Mouse (Mus musculus) MEL (cell line): ENCODE data around the gene Ggnbp2. TPM values are rescaled to one million over a fixed set of nuclear protein-coding genes. Genes with fewer than 3 reads are reported as not detected.
A peak's percentile ranks its signal among the peaks of the same experiment; 100 is the strongest.

Experiments
- DNase-seq: peaks from one replicate; pipeline ENCODE4 v3.0.0; 2011; ENCODE audit warnings: low read depth, low spot score
- H3K27ac ChIP-seq: 2 replicates; pipeline ENCODE4 v1.5.1; 2012; ENCODE audit warnings: low read depth, mild to moderate bottlenecking, control low read depth, low read length, moderate library complexity; ENCODE audit not compliant: control insufficient read depth
- H3K27me3 ChIP-seq, 2 experiments: fragments of 150-350 bp in 1 of 2; sonication (generic) in 1 of 2; 2 replicates each; pipeline ENCODE4 v1.6.1; 2012; ENCODE audit warnings: low read length in 2 of 2, mild to moderate bottlenecking in 2 of 2, improper control_type of control experiment in 1 of 2, moderate library complexity in 1 of 2; ENCODE audit not compliant: insufficient read depth in 2 of 2, control insufficient read depth in 1 of 2
- H3K36me3 ChIP-seq, 2 experiments: 2 replicates each; pipeline ENCODE4 v1.6.1; 2012 to 2014; ENCODE audit warnings: low read length in 2 of 2, improper control_type of control experiment in 1 of 2, inconsistent platforms in 1 of 2, mild to moderate bottlenecking in 1 of 2; ENCODE audit not compliant: insufficient read depth in 2 of 2, control insufficient read depth in 1 of 2
- H3K4me1 ChIP-seq, 2 experiments: fragments of 150-350 bp in 1 of 2; sonication (generic) in 1 of 2; 2 replicates each; pipeline ENCODE4 v1.6.1; 2012; ENCODE audit warnings: low read length in 2 of 2, improper control_type of control experiment in 1 of 2, mild to moderate bottlenecking in 1 of 2; ENCODE audit not compliant: insufficient read depth in 2 of 2, control insufficient read depth in 1 of 2
- H3K4me3 ChIP-seq, 2 experiments: fragments of 150-350 bp in 1 of 2; sonication (generic) in 1 of 2; 2 replicates each; pipeline ENCODE4 v1.5.1; 2012; ENCODE audit warnings: low read depth in 2 of 2, low read length in 2 of 2, mild to moderate bottlenecking in 2 of 2, moderate library complexity in 2 of 2, control low read depth in 1 of 2, improper control_type of control experiment in 1 of 2; ENCODE audit not compliant: control insufficient read depth in 1 of 2, insufficient read depth in 1 of 2
- H3K79me2 ChIP-seq: 2 replicates; pipeline ENCODE4 v1.6.1; 2012; ENCODE audit warnings: mild to moderate bottlenecking, low read length, moderate library complexity; ENCODE audit not compliant: control insufficient read depth, poor library complexity, insufficient read depth
- H3K9ac ChIP-seq: 2 replicates; pipeline ENCODE4 v1.6.1; 2012; ENCODE audit warnings: low read depth, mild to moderate bottlenecking, control low read depth, low read length, moderate library complexity; ENCODE audit not compliant: control insufficient read depth, poor library complexity, severe bottlenecking
- H3K9me3 ChIP-seq: fragments of 150-350 bp; sonication (generic); replicated peaks from 2 replicates; pipeline ENCODE4 v1.6.1; 2012; ENCODE audit warnings: mild to moderate bottlenecking, low read length, improper control_type of control experiment, moderate library complexity; ENCODE audit not compliant: insufficient read depth
- BHLHE40 ChIP-seq: IDR thresholded peaks from 2 replicates; pipeline ENCODE4 v1.6.1; 2012; ENCODE audit warnings: low read depth, mild to moderate bottlenecking, inconsistent platforms, low read length, improper control_type of control experiment, borderline replicate concordance
- CHD1 ChIP-seq: IDR thresholded peaks from 2 replicates; pipeline ENCODE4 v1.6.1; 2012; ENCODE audit warnings: low read depth, mild to moderate bottlenecking, inconsistent platforms, low read length, improper control_type of control experiment
- CHD2 ChIP-seq: IDR thresholded peaks from 2 replicates; pipeline ENCODE4 v1.6.1; 2011; ENCODE audit warnings: low read length, improper control_type of control experiment
- CTCF ChIP-seq, 3 experiments: IDR thresholded peaks in 2 of 3; conservative IDR thresholded peaks in 1 of 3; 2 replicates each; pipeline ENCODE4 v1.5.1; 2011 to 2012; ENCODE audit warnings: low read length in 3 of 3, low read depth in 2 of 3, mild to moderate bottlenecking in 2 of 3, improper control_type of control experiment in 1 of 3, inconsistent platforms in 1 of 3, mixed read lengths in 1 of 3, moderate library complexity in 1 of 3; ENCODE audit not compliant: control insufficient read depth in 1 of 3, insufficient read depth in 1 of 3, poor library complexity in 1 of 3, severe bottlenecking in 1 of 3
- E2F4 ChIP-seq: IDR thresholded peaks from 2 replicates; pipeline ENCODE4 v1.6.1; 2011; ENCODE audit warnings: low read depth, low read length, improper control_type of control experiment, borderline replicate concordance
- ELF1 ChIP-seq: IDR thresholded peaks from 2 replicates; pipeline ENCODE4 v1.6.1; 2014; ENCODE audit warnings: low read depth, mild to moderate bottlenecking, inconsistent platforms, low read length, improper control_type of control experiment, moderate library complexity
- ETS1 ChIP-seq: IDR thresholded peaks from 2 replicates; pipeline ENCODE4 v1.6.1; 2012; ENCODE audit warnings: low read depth, mild to moderate bottlenecking, inconsistent platforms, low read length, improper control_type of control experiment, moderate library complexity
- GABPA ChIP-seq: IDR thresholded peaks from 2 replicates; pipeline ENCODE4 v1.6.1; 2012; ENCODE audit warnings: low read depth, mild to moderate bottlenecking, inconsistent platforms, low read length, improper control_type of control experiment, moderate library complexity
- GATA1 ChIP-seq: IDR thresholded peaks from 2 replicates; pipeline ENCODE4 v1.6.1; 2011; ENCODE audit warnings: low read depth, low read length, improper control_type of control experiment
- HCFC1 ChIP-seq: IDR thresholded peaks from 2 replicates; pipeline ENCODE4 v1.6.1; 2012; ENCODE audit warnings: low read depth, mild to moderate bottlenecking, inconsistent platforms, low read length, improper control_type of control experiment, moderate library complexity
- JUND ChIP-seq: IDR thresholded peaks from 2 replicates; pipeline ENCODE4 v1.6.1; 2011; ENCODE audit warnings: low read depth, mild to moderate bottlenecking, improper control_type of control experiment, low read length
- KAT2A ChIP-seq: conservative IDR thresholded peaks from 2 replicates; pipeline ENCODE4 v1.6.1; 2012; ENCODE audit warnings: low read depth, low read length, improper control_type of control experiment, inconsistent platforms
- MAFK ChIP-seq: IDR thresholded peaks from 2 replicates; pipeline ENCODE4 v1.6.1; 2011; ENCODE audit warnings: low read depth, mild to moderate bottlenecking, low read length, improper control_type of control experiment, borderline replicate concordance
- MAX ChIP-seq: IDR thresholded peaks from 2 replicates; pipeline ENCODE4 v1.6.1; 2011; ENCODE audit warnings: low read length, improper control_type of control experiment
- MAZ ChIP-seq: IDR thresholded peaks from 2 replicates; pipeline ENCODE4 v1.6.1; 2012; ENCODE audit warnings: low read depth, mild to moderate bottlenecking, inconsistent platforms, low read length, improper control_type of control experiment
- MEF2A ChIP-seq: IDR thresholded peaks from 2 replicates; pipeline ENCODE4 v1.6.1; 2014; ENCODE audit warnings: low read depth, mild to moderate bottlenecking, inconsistent platforms, low read length, improper control_type of control experiment; ENCODE audit not compliant: poor library complexity, insufficient replicate concordance, severe bottlenecking; ENCODE audit errors: extremely low read depth
- MXI1 ChIP-seq: IDR thresholded peaks from 2 replicates; pipeline ENCODE4 v1.6.1; 2011; ENCODE audit warnings: mild to moderate bottlenecking, low read depth, low read length, improper control_type of control experiment
- MYC ChIP-seq: IDR thresholded peaks from 2 replicates; pipeline ENCODE4 v1.6.1; 2011; ENCODE audit warnings: low read depth, mild to moderate bottlenecking, low read length, improper control_type of control experiment, moderate library complexity
- NELFE ChIP-seq: IDR thresholded peaks from 2 replicates; pipeline ENCODE4 v1.6.1; 2011; ENCODE audit warnings: low read depth, low read length, improper control_type of control experiment
- NRF1 ChIP-seq: IDR thresholded peaks from 2 replicates; pipeline ENCODE4 v1.6.1; 2014; ENCODE audit warnings: low read depth, mild to moderate bottlenecking, inconsistent platforms, low read length, improper control_type of control experiment, moderate library complexity; ENCODE audit not compliant: poor library complexity, insufficient read depth, severe bottlenecking
- POLR2A ChIP-seq, 2 experiments: IDR thresholded peaks; 2 replicates each; pipeline ENCODE4 v1.6.1; 2011 to 2012; ENCODE audit warnings: low read length in 2 of 2, mild to moderate bottlenecking in 2 of 2, control low read depth in 1 of 2, improper control_type of control experiment in 1 of 2, low read depth in 1 of 2, moderate library complexity in 1 of 2; ENCODE audit not compliant: control insufficient read depth in 1 of 2, insufficient read depth in 1 of 2, poor library complexity in 1 of 2
- POLR2AphosphoS5 ChIP-seq: IDR thresholded peaks from 2 replicates; pipeline ENCODE4 v1.6.1; 2012; ENCODE audit warnings: low read depth, borderline replicate concordance, mild to moderate bottlenecking, inconsistent platforms, low read length, moderate library complexity, mixed read lengths
- RAD21 ChIP-seq: IDR thresholded peaks from 2 replicates; pipeline ENCODE4 v1.6.1; 2011; ENCODE audit warnings: mild to moderate bottlenecking, low read depth, low read length, improper control_type of control experiment
- RCOR1 ChIP-seq: IDR thresholded peaks from 2 replicates; pipeline ENCODE4 v1.6.1; 2012; ENCODE audit warnings: low read depth, mild to moderate bottlenecking, inconsistent platforms, low read length, improper control_type of control experiment
- SIN3A ChIP-seq: IDR thresholded peaks from 2 replicates; pipeline ENCODE4 v1.6.1; 2012; ENCODE audit warnings: low read length, improper control_type of control experiment, inconsistent platforms
- SMC3 ChIP-seq: IDR thresholded peaks from 2 replicates; pipeline ENCODE4 v1.6.1; 2011; ENCODE audit warnings: low read depth, low read length, improper control_type of control experiment
- TAL1 ChIP-seq: IDR thresholded peaks from 2 replicates; pipeline ENCODE4 v1.6.1; 2012; ENCODE audit warnings: mild to moderate bottlenecking, inconsistent platforms, low read length, moderate library complexity, mixed read lengths
- TBP ChIP-seq: IDR thresholded peaks from 2 replicates; pipeline ENCODE4 v1.8.0; 2011; ENCODE audit warnings: low read depth, low read length, improper control_type of control experiment
- TCF12 ChIP-seq: IDR thresholded peaks from 2 replicates; pipeline ENCODE4 v1.6.1; 2014; ENCODE audit warnings: low read depth, mild to moderate bottlenecking, inconsistent platforms, low read length, improper control_type of control experiment, moderate library complexity
- UBTF ChIP-seq: IDR thresholded peaks from 2 replicates; pipeline ENCODE4 v1.6.1; 2012; ENCODE audit warnings: low read depth, mild to moderate bottlenecking, inconsistent platforms, low read length, improper control_type of control experiment, moderate library complexity, borderline replicate concordance; ENCODE audit not compliant: insufficient read depth
- USF1 ChIP-seq: IDR thresholded peaks from 2 replicates; pipeline ENCODE4 v1.6.1; 2014; ENCODE audit warnings: low read depth, mild to moderate bottlenecking, inconsistent platforms, low read length, improper control_type of control experiment, moderate library complexity
- USF2 ChIP-seq, 2 experiments: IDR thresholded peaks; 2 replicates each; pipeline ENCODE4 v1.6.1; 2011 to 2012; ENCODE audit warnings: improper control_type of control experiment in 2 of 2, low read length in 2 of 2, borderline replicate concordance in 1 of 2, inconsistent platforms in 1 of 2, low read depth in 1 of 2, mild to moderate bottlenecking in 1 of 2; ENCODE audit not compliant: insufficient read depth in 1 of 2
- ZC3H11A ChIP-seq: IDR thresholded peaks from 2 replicates; pipeline ENCODE4 v1.6.1; 2012; ENCODE audit warnings: low read depth, mild to moderate bottlenecking, inconsistent platforms, low read length, improper control_type of control experiment
- ZKSCAN1 ChIP-seq: IDR thresholded peaks from 2 replicates; pipeline ENCODE4 v1.6.1; 2012; ENCODE audit warnings: low read depth, mild to moderate bottlenecking, inconsistent platforms, low read length, improper control_type of control experiment, moderate library complexity
- ZNF384 ChIP-seq: IDR thresholded peaks from 2 replicates; pipeline ENCODE4 v1.6.1; 2012; ENCODE audit warnings: low read depth, mild to moderate bottlenecking, inconsistent platforms, low read length, improper control_type of control experiment
- polyA plus RNA-seq, 2 experiments: library from polyadenylated mRNA; stranded (reverse) in 1 of 2; unstranded in 1 of 2; fragments of >175 nt in 1 of 2; fragments of >200 nt in 1 of 2; gene quantifications; 2 replicates each; pipeline versions ENCODE4 v1.2.1 to v1.2.4; 2012; ENCODE audit warnings: low replicate concordance in 2 of 2, low read depth in 1 of 2; ENCODE audit not compliant: insufficient read length in 2 of 2, insufficient read depth in 1 of 2, missing spikeins in 1 of 2
- total RNA-seq: library from RNA; depleted of rRNA; stranded (reverse); fragments of 300-350 nt; gene quantifications from 2 replicates; pipeline ENCODE4 v1.2.3, GENCODE M21; 2012; rRNA removed

Ggnbp2 gene
- 55.4 and 65.2 TPM in 2 replicates for total RNA-seq
- polyA plus RNA-seq = 10 to 100 TPM; 83.0 to 89.6 TPM

- Histone ChIP-seq H3K9me3 (no peaks in the 10 kb centered on the region), H3K4me3 (peak within 1 kb of the TSS; percentile 97 to 98), H3K4me1 (peaks cover 14 to 38% of the 10 kb centered on the region in 2 experiments), H3K27ac (peak within 1 kb of the TSS; percentile 100), H3K27me3 (no peaks in the 10 kb centered on the region), H3K9ac (peak within 1 kb of the TSS; percentile 100), H3K79me2 (peaks cover 44% of the 10 kb centered on the region), H3K36me3 (peaks cover 16 to 44% of the 10 kb centered on the region in 2 experiments)
- DNase-seq = peak; percentile 96
- TF ChIP-seq ZKSCAN1 = no peak
- peak; percentile 74 for TF ChIP-seq HCFC1
- 0 out of 2 replicates have a peak, but pooled peaks have one; percentile 69 for TF ChIP-seq E2F4
- TF ChIP-seq MYC = 0 out of 2 replicates have a peak, but pooled peaks have one; percentile 7
- no peak; the same call in none of the 2 replicates for TF ChIP-seq ETS1
- TF ChIP-seq MEF2A = peak; percentile 50; the same call in 1 of the 2 replicates
- TF ChIP-seq JUND = no peak
- no peak; the same call in 1 of the 2 replicates for TF ChIP-seq TBP
- TF ChIP-seq UBTF = 0 out of 2 replicates have a peak, but pooled peaks have one; percentile 20
- peak; percentile 90 for TF ChIP-seq MXI1
- 0 out of 2 replicates have a peak, but pooled peaks have one; percentile 21 for TF ChIP-seq ZNF384
- TF ChIP-seq TCF12 = no peak; the same call in 1 of the 2 replicates
- peak; percentile 63 for TF ChIP-seq SIN3A
- TF ChIP-seq NRF1 = peak; percentile 20; the same call in 1 of the 2 replicates
- peak; percentile 99 for TF ChIP-seq MAZ
- TF ChIP-seq POLR2A (IDR thresholded peaks at IDR 0.05; ENCODE audit: control insufficient read depth in 1 of 2, insufficient read depth in 1 of 2, low read depth in 1 of 2, low read length in 2 of 2, poor library complexity in 1 of 2) = peak; percentile 91 to 93
- 0 out of 6 replicates have a peak, but pooled peaks of 1 of the 3 experiments have one; percentile 9 for TF ChIP-seq CTCF (IDR thresholded peaks at IDR 0.05 in 2 of 3, conservative IDR thresholded peaks at IDR 0.05 in 1 of 3; ENCODE audit: control insufficient read depth in 1 of 3, insufficient read depth in 1 of 3, low read depth in 2 of 3, low read length in 3 of 3, poor library complexity in 1 of 3, severe bottlenecking in 1 of 3)
- no peak for TF ChIP-seq USF1
- no peak; the same call in 1 of the 2 replicates for TF ChIP-seq KAT2A
- TF ChIP-seq MAFK = no peak
- TF ChIP-seq CHD1 = no peak
- TF ChIP-seq SMC3 = no peak
- peak; percentile 65 for TF ChIP-seq MAX
- TF ChIP-seq RCOR1 = no peak
- no peak for TF ChIP-seq BHLHE40
- no peak for TF ChIP-seq RAD21
- TF ChIP-seq ELF1 = peak; percentile 46
- TF ChIP-seq USF2 (IDR thresholded peaks at IDR 0.05; ENCODE audit: borderline replicate concordance in 1 of 2, insufficient read depth in 1 of 2, low read depth in 1 of 2, low read length in 2 of 2) = no peak
- TF ChIP-seq ZC3H11A = no peak
- TF ChIP-seq GABPA = no peak
- no peak for TF ChIP-seq GATA1
- no peak for TF ChIP-seq POLR2AphosphoS5
- peak; percentile 94 for TF ChIP-seq NELFE
- no peak for TF ChIP-seq TAL1
- peak; percentile 92 for TF ChIP-seq CHD2
These were observed at the start of gene Ggnbp2 for GRCm38 (mm10) chr11:84870337-84871043. Ggnbp2 (minus strand) TSS chr11:84870817.
